16 mouse cellular contexts compared by ENCODE assay signal in the genomic region with DNA sequence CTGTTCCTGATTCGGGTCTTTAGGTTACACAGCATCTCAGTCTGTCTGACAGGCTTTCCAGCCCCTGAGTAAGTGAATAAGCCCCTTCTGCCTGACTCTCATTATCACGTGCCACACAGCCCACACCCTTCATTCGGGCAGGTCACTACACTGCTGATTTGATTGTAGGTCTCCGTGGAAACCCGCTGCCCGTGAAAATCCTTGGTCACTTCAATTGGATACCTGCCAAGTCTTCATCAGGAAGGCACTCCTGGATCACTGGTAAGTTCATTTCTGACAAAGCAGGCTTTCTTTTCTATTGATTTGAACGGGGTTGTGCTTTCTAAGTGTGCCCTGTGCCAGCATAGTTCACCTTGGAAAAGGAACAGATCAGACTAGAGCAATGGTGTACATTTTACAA.
DNase-seq lines count a peak whose midpoint lies in the region; ATAC-seq lines count a peak whose summit lies in the region.
"Had no signal": no experiment of that assay in that cellular context is flagged by ENCODE, and none has a peak within 500 bp of the region (broad histone marks: within the 10 kb centered on the region; RNA-seq: fewer than 3 reads in every experiment).

No protein-coding gene starts in this region.

- H3K27ac ChIP-seq in midbrain, embryonic 11.5 days (ENCODE audit: low read depth, low read length), result no peak overlapping the region
- H3K27ac ChIP-seq in midbrain, embryonic 10.5 days (replicated peaks), result no peak overlapping the region
- H3K27ac ChIP-seq in hindbrain, embryonic 16.5 days (ENCODE audit: low read depth, low read length), result no peak overlapping the region
- no peak overlapping the region for H3K27ac ChIP-seq in neural tube, embryonic 14.5 days (ENCODE audit: low read depth, low read length)
- H3K27ac ChIP-seq: lung, embryonic 15.5 days had no signal

- DNase-seq in adrenal gland, postnatal 14 days, result peak; percentile 8
- DNase-seq in adrenal gland, postnatal 4 days (ENCODE audit: low spot score in 2 of 2), result no peak
- no peak for DNase-seq in midbrain, embryonic 11.5 days (ENCODE audit: low spot score, missing footprints)
- no peak for DNase-seq in midbrain, embryonic 10.5 days (ENCODE audit: low spot score)
- DNase-seq in spleen, postnatal 14 days (ENCODE audit: low spot score in 2 of 2), result no peak
- DNase-seq in ovary, adult 18-20 months (ENCODE audit: low spot score), result no peak
- DNase-seq: cerebellum, postnatal 36 days; gastrocnemius, postnatal 14 days; heart, postnatal 4 days; kidney, adult 2 months; liver; right cerebral cortex, postnatal 14 days had no signal

- no peaks in the 10 kb centered on the region for H3K27me3 ChIP-seq in midbrain, embryonic 11.5 days (ENCODE audit: control insufficient read depth, insufficient read depth, low read length)
- no peaks in the 10 kb centered on the region for H3K27me3 ChIP-seq in midbrain, embryonic 10.5 days (ENCODE audit: low read depth, poor library complexity, severe bottlenecking)
- no peaks in the 10 kb centered on the region for H3K27me3 ChIP-seq in hindbrain, embryonic 16.5 days (replicated peaks; ENCODE audit: control insufficient read depth, insufficient read depth, low read length)
- H3K27me3 ChIP-seq in neural tube, embryonic 14.5 days (ENCODE audit: control insufficient read depth, insufficient read depth, low read length), result no peaks in the 10 kb centered on the region
- H3K27me3 ChIP-seq: lung, embryonic 15.5 days had no signal

- H3K4me2 ChIP-seq in midbrain, embryonic 11.5 days, result no peak overlapping the region
- no peak overlapping the region for H3K4me2 ChIP-seq in hindbrain, embryonic 16.5 days (ENCODE audit: low read length)
- no peak overlapping the region for H3K4me2 ChIP-seq in neural tube, embryonic 14.5 days (ENCODE audit: low read depth, low read length)
- H3K4me2 ChIP-seq: heart, embryonic 11.5 days; lung, embryonic 15.5 days had no signal

- ATAC-seq in midbrain, embryonic 11.5 days (ENCODE audit: low FRiP score), result peak; percentile 38; the same call in 1 of the 2 replicates
- ATAC-seq in hindbrain, embryonic 16.5 days, result peak; percentile 62; the same call in 1 of the 2 replicates
- peak; percentile 62; the same call in 1 of the 2 replicates for ATAC-seq in neural tube, embryonic 14.5 days (ENCODE audit: low read depth)

- no peak overlapping the region for H3K4me3 ChIP-seq in midbrain, embryonic 11.5 days (ENCODE audit: low read depth, low read length)
- H3K4me3 ChIP-seq in midbrain, embryonic 10.5 days, result no peak overlapping the region
- no peak overlapping the region for H3K4me3 ChIP-seq in hindbrain, embryonic 16.5 days (ENCODE audit: low read length)
- no peak overlapping the region for H3K4me3 ChIP-seq in neural tube, embryonic 14.5 days (ENCODE audit: low read depth, low read length)
- H3K4me3 ChIP-seq: lung, embryonic 15.5 days had no signal

- WGBS in midbrain, embryonic 11.5 days, result 46% methylated on average over 7 of the region's 7 CpGs
- WGBS in midbrain, embryonic 10.5 days, result 58% methylated on average over 7 of the region's 7 CpGs
- 23% methylated on average over 7 of the region's 7 CpGs for WGBS in hindbrain, embryonic 16.5 days
- 23% methylated on average over 7 of the region's 7 CpGs for WGBS in neural tube, embryonic 14.5 days

- H3K36me3 ChIP-seq in midbrain, embryonic 11.5 days (ENCODE audit: control insufficient read depth, insufficient read depth, low read length), result no peaks in the 10 kb centered on the region
- H3K36me3 ChIP-seq in midbrain, embryonic 10.5 days, result no peaks in the 10 kb centered on the region
- H3K36me3 ChIP-seq in hindbrain, embryonic 16.5 days (ENCODE audit: control insufficient read depth, insufficient read depth, low read length), result no peaks in the 10 kb centered on the region
- no peaks in the 10 kb centered on the region for H3K36me3 ChIP-seq in neural tube, embryonic 14.5 days (ENCODE audit: control insufficient read depth, insufficient read depth, low read length)
- H3K36me3 ChIP-seq: lung, embryonic 15.5 days had no signal

- H3K9ac ChIP-seq in midbrain, embryonic 11.5 days (ENCODE audit: low read length), result no peak overlapping the region
- no peak overlapping the region for H3K9ac ChIP-seq in hindbrain, embryonic 16.5 days (ENCODE audit: low read depth, low read length)
- H3K9ac ChIP-seq in neural tube, embryonic 14.5 days (replicated peaks; ENCODE audit: low read depth, low read length), result no peak overlapping the region
- H3K9ac ChIP-seq: lung, embryonic 15.5 days had no signal

- H3K4me1 ChIP-seq in midbrain, embryonic 11.5 days (ENCODE audit: control insufficient read depth, insufficient read depth, low read length), result peaks cover 6% of the 10 kb centered on the region; the same call in 1 of the 2 replicates
- peaks cover 27% of the 10 kb centered on the region for H3K4me1 ChIP-seq in midbrain, embryonic 10.5 days
- H3K4me1 ChIP-seq in hindbrain, embryonic 16.5 days (ENCODE audit: control insufficient read depth, insufficient read depth, low read depth, low read length), result peaks cover 18% of the 10 kb centered on the region
- 0 out of 2 replicates have a peak, but pooled peaks cover 4% of the 10 kb centered on the region for H3K4me1 ChIP-seq in neural tube, embryonic 14.5 days (ENCODE audit: control insufficient read depth, insufficient read depth, low read length)
- H3K4me1 ChIP-seq: lung, embryonic 15.5 days had no signal

- H3K9me3 ChIP-seq in midbrain, embryonic 11.5 days (ENCODE audit: control insufficient read depth, low read length), result no peaks in the 10 kb centered on the region
- no peaks in the 10 kb centered on the region for H3K9me3 ChIP-seq in midbrain, embryonic 10.5 days (replicated peaks)
- H3K9me3 ChIP-seq in hindbrain, embryonic 16.5 days (ENCODE audit: control insufficient read depth, low read length), result no peaks in the 10 kb centered on the region
- H3K9me3 ChIP-seq in neural tube, embryonic 14.5 days (ENCODE audit: control insufficient read depth, low read length), result no peaks in the 10 kb centered on the region
- H3K9me3 ChIP-seq: lung, embryonic 15.5 days had no signal
